Mouse (Mus musculus) gastrocnemius, postnatal 36 days (tissue): ENCODE data around the gene Kctd19. TPM values are rescaled to one million over a fixed set of nuclear protein-coding genes. Genes with fewer than 3 reads are reported as not detected.

Source experiments
- DNase-seq, 2 experiments: peaks; one replicate each; pipeline ENCODE4 v3.0.0; 2022
- intact Hi-C: fragments of 180-260 bp; cut with DNase I; formaldehyde crosslinking; loops from one replicate; pipeline ENCODE4 v1.15.1; 2025
- long read RNA-seq, 2 experiments: library from polyadenylated mRNA; stranded (forward); transcript quantifications; one replicate each; pipeline ENCODE4 v2.0.0; 2021
- total RNA-seq, 2 experiments: library from RNA; stranded (reverse); gene quantifications; 2 replicates each; pipeline ENCODE4 v1.2.3; 2021

Kctd19 gene
- total RNA-seq = not detected
- long read RNA-seq, experiment 1 = 0 reads
- long read RNA-seq, experiment 2 = 0 reads

GRCm38 (mm10) chr8:105413391-105413790, at the start of gene Kctd19, which contains the start of gene Lrrc36:
Gene Kctd19, minus strand, starts transcription at chr8:105413502.
Gene Lrrc36, plus strand, starts transcription at chr8:105413571.
- DNase-seq = peak; percentile 37 to 50
- intact Hi-C loops = no loop called here

GRCm38 (mm10) chr8:105461085-105461803, 47.9 kb upstream of the Kctd19 start:
- intact Hi-C loops = no loop called here

GRCm38 (mm10) chr8:105455218-105455617, 41.9 kb upstream of the Kctd19 start:
- DNase-seq = no peak
- intact Hi-C loops = no loop called here

More at GRCm38 (mm10) chr8:105461085-105461803, 47.9 kb upstream of the Kctd19 start:
- no peak for DNase-seq

- DNase-seq = no peak
- intact Hi-C loops = no loop called here
These were observed 40.8 kb upstream of the Kctd19 start for GRCm38 (mm10) chr8:105454088-105454487.

- no peak for DNase-seq
- intact Hi-C loops = no loop called here
These were observed 40.0 kb upstream of the Kctd19 start for GRCm38 (mm10) chr8:105453296-105453695.

- DNase-seq = no peak
- intact Hi-C loops = no loop called here
These were observed 38.8 kb upstream of the Kctd19 start for GRCm38 (mm10) chr8:105451903-105452603.

- DNase-seq = no peak
- intact Hi-C loops = no loop called here
These were observed 37.7 kb upstream of the Kctd19 start for GRCm38 (mm10) chr8:105450977-105451376.

- DNase-seq = no peak
- intact Hi-C loops = no loop called here
These were observed 35.3 kb upstream of the Kctd19 start for GRCm38 (mm10) chr8:105448596-105448995.

GRCm38 (mm10) chr8:105448188-105448587, 34.9 kb upstream of the Kctd19 start:
- intact Hi-C loops = no loop called here
- no peak for DNase-seq

- no peak for DNase-seq
- intact Hi-C loops = no loop called here
These were observed 32.8 kb upstream of the Kctd19 start for GRCm38 (mm10) chr8:105446127-105446552.

- intact Hi-C loops = no loop called here
- no peak for DNase-seq
These were observed 32.2 kb upstream of the Kctd19 start for GRCm38 (mm10) chr8:105445296-105446126.

GRCm38 (mm10) chr8:105442661-105443060, 29.4 kb upstream of the Kctd19 start:
- intact Hi-C loops = loop anchor here (5.0 kb wide), 1 partner anchor 35 kb away; no protein-coding TSS in a partner anchor
- no peak for DNase-seq

- DNase-seq = no peak
- intact Hi-C loops = loop anchor here (5.0 kb wide), 1 partner anchor 36 kb away; no protein-coding TSS in a partner anchor
These were observed 28.1 kb upstream of the Kctd19 start for GRCm38 (mm10) chr8:105441433-105441832.

GRCm38 (mm10) chr8:105438865-105439264, 25.6 kb upstream of the Kctd19 start:
- intact Hi-C loops = no loop called here
- DNase-seq = peak in 1 of 2 experiments; percentile 21

- no peak for DNase-seq
- intact Hi-C loops = no loop called here
These were observed 23.9 kb upstream of the Kctd19 start for GRCm38 (mm10) chr8:105437078-105437748.

- no peak for DNase-seq
- intact Hi-C loops = no loop called here
These were observed 22.9 kb upstream of the Kctd19 start for GRCm38 (mm10) chr8:105436218-105436617.

- intact Hi-C loops = no loop called here
- no peak for DNase-seq
These were observed 20.8 kb upstream of the Kctd19 start for GRCm38 (mm10) chr8:105434136-105434535.

GRCm38 (mm10) chr8:105433511-105433910, 20.2 kb upstream of the Kctd19 start:
- intact Hi-C loops = no loop called here
- DNase-seq = no peak

GRCm38 (mm10) chr8:105433021-105433420, 19.7 kb upstream of the Kctd19 start:
- no peak for DNase-seq
- intact Hi-C loops = no loop called here
